Mouse (Mus musculus): Measurements from ENCODE around the gene Tgtp1. TPM values are rescaled to one million over a fixed set of nuclear protein-coding genes. Genes with fewer than 3 reads are reported as not detected.

The Tgtp1 gene
- total RNA-seq, 2 experiments from 2014 or later: 0.27 to 0.54 TPM

Other genes starting within 250 kb of the Tgtp1 start
- 100 to 1,000 TPM; 226 to 240 TPM for gene Rack1, start 193.8 kb downstream of the Tgtp1 start, total RNA-seq (2021)
- 10 to 100 TPM; 56.8 to 61.5 TPM for gene Trim41, start 176.8 kb downstream of the Tgtp1 start, total RNA-seq (2021)
- 1 to 10 TPM; 2.6 to 2.8 TPM for gene Trim7, start 168.0 kb downstream of the Tgtp1 start, total RNA-seq (2021)
- gene Gm12184, start 167.5 kb downstream of the Tgtp1 start, total RNA-seq (2021): 1 to 10 TPM in 1 of 2 experiments, under 1 TPM in 1; 0.79 to 1.3 TPM
- gene Irgm1, start 122.5 kb downstream of the Tgtp1 start, total RNA-seq (2021): 1 to 10 TPM; 3.6 to 4.3 TPM
- gene Gm5431, start 92.0 kb downstream of the Tgtp1 start, total RNA-seq (2021): under 1 TPM; 0.12 to 0.38 TPM
- 1 to 10 TPM; 1.2 to 1.3 TPM for gene Psme2b, start 48.0 kb downstream of the Tgtp1 start, total RNA-seq (2021)
- not detected for gene Olfr56, start 15.3 kb downstream of the Tgtp1 start, total RNA-seq (2021)
- 1 to 10 TPM in 1 of 2 experiments, under 1 TPM in 1; 0.91 to 1.8 TPM for gene 9930111J21Rik1, start 14.8 kb downstream of the Tgtp1 start, total RNA-seq (2021)
- under 1 TPM; 0.13 to 0.25 TPM for gene Gm12185, start 1.9 kb downstream of the Tgtp1 start, total RNA-seq (2021)
- gene 9930111J21Rik2, start 57.1 kb upstream of the Tgtp1 start, total RNA-seq (2021): 1 to 10 TPM; 1.0 to 2.0 TPM
- under 1 TPM in 1 of 2 experiments, not detected in 1; 0.59 TPM for gene Tgtp2, start 70.0 kb upstream of the Tgtp1 start, total RNA-seq (2021)
- gene Ifi47, start 82.4 kb upstream of the Tgtp1 start, total RNA-seq (2021): under 1 TPM; 0.41 to 0.56 TPM
- not detected for gene Olfr1396, start 120.7 kb upstream of the Tgtp1 start, total RNA-seq (2021)
- gene Olfr1395, start 148.1 kb upstream of the Tgtp1 start, total RNA-seq (2021): not detected
- gene Olfr1394, start 160.2 kb upstream of the Tgtp1 start, total RNA-seq (2021): not detected
- not detected for gene Btnl9, start 193.0 kb upstream of the Tgtp1 start, total RNA-seq (2021)
- 10 to 100 TPM; 46.7 to 51.2 TPM for gene Zfp62, start 209.1 kb upstream of the Tgtp1 start, total RNA-seq (2021)